Mouse (Mus musculus) spleen, postnatal 10 days (tissue): ENCODE results near the gene Plbd1.

Experiments used
- DNase-seq, 2 experiments: peaks; one replicate each; pipeline ENCODE4 v3.0.0; 2021 to 2022; ENCODE audit warnings: low spot score in 2 of 2

Gene Plbd1

DNA sequence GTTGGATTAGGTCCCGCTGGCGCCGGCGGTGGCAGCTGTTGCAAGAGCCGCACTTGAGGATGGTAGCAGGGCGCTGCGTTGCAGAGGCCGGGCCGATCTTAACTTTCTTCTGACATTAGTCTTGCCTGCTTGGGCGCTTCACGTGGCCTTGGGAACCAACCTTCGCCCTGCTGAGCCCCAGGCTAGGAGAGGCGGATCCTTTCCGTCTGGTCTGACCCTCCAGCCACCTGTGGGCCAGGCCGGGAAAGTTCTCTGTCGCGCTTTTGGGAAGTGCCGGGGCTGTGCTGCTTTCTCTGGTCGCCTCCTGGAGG is at the start of gene Plbd1:
TSS of gene Plbd1 (minus strand) at position 223 of the 311 bp plus-strand sequence.
- peak in 1 of 2 experiments; percentile 43 for DNase-seq

DNA sequence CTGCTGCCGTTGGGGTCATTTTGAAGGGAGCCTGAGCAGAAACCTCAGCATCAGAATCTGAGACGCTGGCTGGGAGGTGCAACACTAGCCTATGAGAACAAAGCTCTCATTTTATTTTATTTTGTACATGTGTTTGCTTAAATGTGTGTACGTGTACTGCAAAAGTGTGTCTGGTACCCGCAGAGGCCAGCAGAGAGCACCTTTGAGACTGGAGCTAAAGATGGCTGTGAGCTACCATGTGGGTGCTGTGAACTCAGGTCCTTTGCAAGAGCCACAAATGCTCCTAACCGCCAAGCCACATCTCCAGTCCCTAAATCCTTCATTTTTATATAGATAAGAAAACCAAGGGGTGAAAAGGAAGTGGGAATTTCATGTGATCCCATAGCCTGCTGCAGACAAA is 48.7 kb upstream of the Plbd1 start:
- no peak for DNase-seq

DNA sequence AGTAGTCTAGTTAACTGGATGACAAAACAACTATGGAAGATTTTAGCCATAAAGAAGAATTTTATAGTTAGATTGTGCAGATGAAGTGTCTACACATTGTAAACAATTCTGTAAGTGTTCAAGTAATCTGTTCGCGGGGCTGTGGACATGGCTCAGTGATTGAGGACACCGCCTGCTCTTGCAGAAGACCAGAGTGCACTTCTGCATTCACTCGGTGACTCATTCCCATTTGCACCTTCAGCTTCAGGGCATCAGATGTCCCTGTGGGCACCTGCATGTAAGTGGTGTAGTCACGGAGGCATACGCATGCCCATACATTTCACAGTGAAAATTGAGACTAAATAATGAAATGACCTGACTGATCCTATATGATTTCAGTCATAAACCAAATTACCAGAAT is 46.9 kb upstream of the Plbd1 start:
- DNase-seq, result no peak

DNA sequence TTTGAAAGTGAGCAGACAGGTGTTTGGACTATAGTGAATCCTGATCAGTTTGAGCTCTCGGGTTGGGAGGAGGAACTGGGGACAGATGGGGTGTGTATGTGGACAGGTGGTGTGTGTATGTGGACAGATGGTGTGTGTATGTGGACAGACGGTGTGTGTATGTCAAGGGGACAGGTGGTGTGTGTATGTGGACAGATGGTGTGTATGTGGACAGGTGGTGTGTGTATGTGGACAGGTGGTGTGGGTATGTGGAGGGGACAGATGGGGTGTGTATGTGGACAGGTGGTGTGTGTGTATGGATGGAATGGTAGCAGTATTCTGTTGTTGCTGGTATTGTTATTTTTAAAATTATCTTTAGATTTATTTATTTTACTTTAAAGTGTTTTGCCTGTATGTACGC is 40.1 kb upstream of the Plbd1 start:
- DNase-seq, result no peak

DNA sequence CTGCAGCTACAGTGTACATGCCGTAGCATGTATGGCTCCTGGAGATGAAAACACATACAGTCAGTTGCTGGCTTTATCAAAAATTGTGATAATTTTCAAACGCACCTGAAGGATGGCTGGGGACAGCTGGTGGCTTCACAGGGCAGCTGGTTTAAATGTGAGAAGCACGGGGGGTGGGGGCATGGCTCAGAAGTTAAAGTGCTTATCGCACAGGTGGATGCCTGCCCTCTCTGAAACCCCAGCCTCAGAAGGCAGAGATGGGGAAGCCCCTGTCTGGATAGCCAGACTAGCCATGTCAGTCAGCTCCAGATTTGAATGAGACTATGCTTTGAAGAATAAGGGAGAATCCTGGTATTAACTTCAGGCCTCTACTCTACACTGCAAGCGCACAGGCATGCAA is 39.5 kb upstream of the Plbd1 start:
- no peak for DNase-seq

DNA sequence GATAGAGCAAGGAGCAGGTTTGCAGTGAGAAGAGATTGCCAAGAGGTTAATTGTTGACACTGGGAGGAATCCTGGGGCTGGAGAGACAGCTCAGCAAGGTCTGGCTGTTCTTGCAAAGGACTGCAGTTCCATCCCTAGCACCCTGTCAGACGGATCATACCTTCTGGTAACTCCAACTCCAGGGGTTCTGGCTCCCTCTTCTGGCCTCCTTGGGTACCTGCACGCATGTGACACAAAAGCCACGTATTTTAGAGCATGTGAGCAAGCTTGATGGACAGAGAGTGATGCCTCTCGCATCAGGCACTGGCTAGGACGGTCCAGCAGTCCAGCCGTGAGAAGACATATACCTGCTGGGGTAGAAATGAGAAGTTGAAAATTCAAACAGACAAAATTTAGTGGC is 29.6 kb upstream of the Plbd1 start:
- no peak for DNase-seq

DNA sequence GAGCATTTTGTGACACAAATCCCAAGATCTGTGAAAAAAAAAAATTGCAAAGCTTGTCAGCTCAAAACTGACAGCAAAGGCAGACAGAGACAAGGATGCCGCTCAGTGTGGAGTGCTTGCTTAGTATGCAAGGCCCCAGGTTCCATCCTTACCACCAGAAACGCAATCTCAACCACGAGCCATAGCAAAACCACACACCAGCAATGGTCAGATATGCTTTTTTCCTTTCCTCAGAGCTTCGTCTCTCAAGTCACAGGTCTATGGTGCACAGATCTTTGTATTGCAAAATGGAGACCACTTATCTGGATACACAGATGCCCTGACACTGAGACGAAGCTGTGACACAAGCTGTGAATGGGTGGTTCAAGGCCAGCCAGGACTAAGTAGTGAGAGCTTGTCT is 28.8 kb upstream of the Plbd1 start:
- no peak for DNase-seq

DNA sequence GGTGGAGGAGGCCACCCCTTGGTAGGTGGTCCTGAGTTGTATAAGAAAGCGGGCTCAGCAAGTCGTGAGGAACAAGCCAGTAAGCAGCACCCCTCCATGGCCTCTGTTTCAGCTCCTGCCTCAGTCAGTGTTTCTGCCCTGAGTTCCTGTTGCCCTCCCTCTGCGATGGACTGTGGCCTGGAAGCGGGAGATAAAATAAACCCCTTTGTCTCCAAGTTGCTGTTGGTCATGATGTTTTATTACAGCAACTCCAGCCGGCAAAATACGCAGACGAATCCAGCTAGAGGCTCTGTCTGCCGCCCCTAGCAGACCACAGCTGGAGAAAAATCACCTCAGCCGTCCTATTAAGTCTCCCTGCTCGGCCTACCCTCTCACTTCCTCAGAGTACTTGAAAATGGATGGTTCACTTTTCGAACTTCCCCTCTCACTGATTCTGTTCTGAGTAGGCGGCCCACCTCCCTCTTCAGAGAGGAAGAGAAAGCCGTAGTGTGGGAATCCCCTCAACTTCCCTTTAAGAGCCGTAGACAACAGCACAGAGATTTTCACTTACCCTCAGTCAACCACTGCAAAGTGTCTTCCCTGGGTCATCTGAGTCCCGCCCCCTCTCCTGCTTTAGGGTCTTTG is 28.2 kb upstream of the Plbd1 start:
- DNase-seq, result peak in 1 of 2 experiments; percentile 63

DNA sequence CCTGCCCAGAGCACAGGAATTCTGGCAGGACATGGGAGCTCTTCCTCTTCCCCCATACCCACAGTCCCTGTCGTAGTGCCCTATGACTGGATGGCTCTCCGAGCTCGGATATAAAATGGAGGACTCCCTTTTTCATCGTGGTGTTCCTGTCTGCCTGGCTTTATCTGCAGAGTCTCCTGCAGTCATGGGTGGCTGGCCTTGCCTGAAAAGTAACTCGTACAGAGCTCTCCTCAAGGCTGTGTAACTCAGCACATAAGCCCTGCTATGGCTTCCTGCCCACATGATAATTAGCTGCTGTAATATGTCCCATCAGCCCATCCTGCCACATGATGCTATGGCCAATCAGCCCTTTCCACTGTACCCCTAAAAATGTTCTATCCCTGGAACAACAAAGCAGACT is 23.7 kb upstream of the Plbd1 start:
- DNase-seq, result no peak

DNA sequence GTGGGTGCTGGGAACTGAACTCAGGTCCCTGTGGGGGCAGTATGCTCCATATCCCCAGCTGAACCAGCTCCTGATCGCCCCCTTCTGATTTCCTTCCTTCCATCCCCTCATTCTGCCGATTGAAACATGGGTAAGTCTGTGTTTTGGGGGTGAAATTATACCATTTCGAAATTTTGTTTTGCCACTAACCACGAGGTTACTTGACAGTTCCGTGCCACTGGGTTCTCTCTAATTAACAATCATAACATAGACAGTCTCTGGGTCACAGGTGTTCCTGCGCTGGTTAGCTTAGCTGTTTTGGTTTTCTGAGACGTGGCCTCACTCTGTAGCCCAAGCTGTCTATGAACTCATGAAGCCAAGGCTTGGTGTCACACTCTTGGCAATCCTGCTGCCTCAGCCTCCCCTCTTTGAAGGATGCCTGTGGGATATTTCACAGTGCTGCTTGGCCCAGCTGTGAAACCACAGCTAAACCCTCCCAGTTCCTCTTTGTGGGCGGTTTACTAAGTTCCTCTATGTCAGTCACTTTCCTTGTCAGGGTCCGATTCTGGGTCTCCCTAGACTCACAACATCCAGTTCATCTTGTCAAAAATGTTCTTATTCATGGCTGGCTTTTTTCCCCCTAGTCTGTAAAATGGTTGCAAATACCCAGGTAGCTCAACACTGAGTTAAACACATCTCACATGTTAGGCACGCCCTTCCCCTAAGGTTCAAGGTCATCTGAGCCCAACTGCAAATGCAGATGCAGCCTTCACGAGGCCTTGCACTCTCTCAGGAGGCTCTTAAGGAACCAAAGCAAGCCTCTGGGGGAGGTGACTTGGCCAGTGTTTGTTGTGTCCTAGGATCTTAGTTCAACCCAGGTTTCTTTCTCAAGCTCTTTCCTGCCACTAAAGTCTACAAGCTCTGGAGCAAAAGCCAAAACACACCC is 21.9 kb upstream of the Plbd1 start:
- peak in 1 of 2 experiments; percentile 55 for DNase-seq

DNA sequence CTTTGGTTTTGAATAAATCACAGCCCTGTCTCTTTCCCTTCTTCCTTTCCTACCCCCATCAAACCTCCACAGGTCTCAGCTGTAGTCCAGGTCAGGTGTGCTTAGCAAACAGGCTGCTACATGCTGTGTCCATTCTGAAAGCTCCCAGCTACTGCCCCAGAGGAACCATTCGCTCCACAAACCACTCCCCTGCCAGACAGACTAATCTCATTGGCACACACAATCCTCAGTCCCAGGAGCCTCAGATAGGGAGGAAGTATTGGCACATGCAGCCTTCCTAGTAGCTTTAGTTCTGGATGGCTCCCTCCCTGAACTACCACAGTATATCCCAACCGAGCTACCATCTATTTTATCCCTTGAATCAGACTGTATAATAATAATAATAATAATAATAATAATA is 17.7 kb upstream of the Plbd1 start:
- DNase-seq, result no peak

DNA sequence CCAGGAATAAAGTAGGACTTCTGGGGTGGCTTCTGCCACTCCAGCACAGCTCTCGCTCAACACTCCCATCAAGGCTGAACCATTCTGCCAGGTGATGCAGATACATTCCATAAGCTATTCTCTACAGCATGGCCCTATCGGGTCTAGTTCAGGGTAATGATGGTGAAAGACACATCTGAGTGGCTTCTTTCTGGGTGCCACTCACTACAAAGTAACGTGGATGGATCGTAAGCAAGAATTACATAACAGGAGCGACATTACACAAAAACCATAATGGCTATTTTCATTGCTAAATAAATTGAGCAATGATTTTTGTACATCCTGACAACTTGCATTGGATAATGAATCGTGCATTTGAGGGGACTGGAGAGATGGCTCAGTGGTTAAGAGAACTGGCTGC is 13.2 kb upstream of the Plbd1 start:
- no peak for DNase-seq

DNA sequence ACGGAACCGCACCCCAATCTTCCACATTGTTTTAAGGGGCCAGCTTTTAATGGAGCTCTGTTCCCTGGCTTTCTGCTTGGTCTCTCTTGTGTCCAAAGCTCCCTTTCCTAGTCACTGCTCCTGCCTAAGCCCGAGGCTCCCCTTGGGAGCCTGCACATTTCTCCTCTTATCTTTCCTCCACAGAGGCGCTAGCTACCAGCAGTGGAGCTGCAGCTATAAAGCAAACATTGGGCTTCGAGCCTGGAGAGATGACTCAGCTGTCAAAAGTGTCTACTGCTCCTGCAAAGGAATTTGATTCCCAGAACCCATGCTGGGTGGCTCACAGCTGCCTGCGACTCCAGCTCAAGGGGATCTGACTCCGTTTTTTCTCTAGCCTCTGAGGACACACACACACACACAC is 10.7 kb upstream of the Plbd1 start:
- DNase-seq, result no peak

DNA sequence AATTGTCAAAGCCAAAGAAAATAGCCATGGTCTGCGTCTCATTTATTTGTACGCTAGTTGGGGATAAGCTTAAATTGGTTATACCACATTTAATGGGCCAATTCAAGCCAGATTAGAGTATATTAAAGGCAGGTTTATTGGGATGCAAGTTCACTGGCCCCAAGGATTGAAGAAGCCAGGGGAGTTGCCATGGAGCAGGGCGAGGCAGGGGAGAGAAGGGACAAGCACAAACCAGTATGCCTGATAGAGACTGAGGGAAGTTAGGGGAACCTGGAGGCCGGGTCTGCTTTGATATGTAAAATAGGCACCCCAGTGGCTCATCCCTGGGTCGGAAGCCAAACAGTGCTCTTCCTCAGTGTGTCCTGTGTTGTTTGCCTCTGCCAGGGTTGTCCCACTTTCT is 7.5 kb upstream of the Plbd1 start:
- DNase-seq, result no peak

DNA sequence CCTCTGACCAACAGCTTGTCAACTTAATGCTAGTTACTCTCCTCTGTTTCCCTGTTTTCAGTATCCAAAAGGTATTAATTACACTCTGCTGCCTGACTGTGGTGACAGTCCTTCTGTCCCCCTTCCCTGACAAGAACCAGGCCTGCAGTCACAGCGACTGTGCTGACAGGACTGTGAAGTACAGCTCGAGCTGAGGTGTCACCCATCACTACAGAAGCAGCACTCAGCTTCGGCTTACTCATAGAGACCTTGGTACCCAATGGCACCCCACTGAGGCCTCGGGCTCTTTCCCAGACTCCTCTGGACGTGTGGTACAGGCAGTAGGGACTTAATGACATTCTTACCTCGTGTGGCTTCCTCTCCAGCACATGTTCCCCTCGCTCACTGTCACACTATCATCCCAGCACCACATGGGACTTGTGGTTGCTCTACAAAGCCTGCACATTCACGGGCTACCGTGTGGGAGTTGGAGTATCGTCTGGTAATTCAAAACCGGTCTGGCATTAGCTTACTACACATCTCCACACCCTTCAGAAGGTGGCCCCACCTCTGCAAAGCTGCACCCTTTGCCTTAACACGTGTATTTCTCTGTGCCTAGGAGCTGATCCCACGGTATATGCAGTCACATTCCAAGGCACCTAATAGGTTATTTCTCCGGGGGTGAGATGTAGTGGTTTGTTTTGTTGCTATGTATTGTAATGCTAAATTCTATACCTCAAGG is 6.7 kb upstream of the Plbd1 start:
- DNase-seq, result no peak

DNA sequence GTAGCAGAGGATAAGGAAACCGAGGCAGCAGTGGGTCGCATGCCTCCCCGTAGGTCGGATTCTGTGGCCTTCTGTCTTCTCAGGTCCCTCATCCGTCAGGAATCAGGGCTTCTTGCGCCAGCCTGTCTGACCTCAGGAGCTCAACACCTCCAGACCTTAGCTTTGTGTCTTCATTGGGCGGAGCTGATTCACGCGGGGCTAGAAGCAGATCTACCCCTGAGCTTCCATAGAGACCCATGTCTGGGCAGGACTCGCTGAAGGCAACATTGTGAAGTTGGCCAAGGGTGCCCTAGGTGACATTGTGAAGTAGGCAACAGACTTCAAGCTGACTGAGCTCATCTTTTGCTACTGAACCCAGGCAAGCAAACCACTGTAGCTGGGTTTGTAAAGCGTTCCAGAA is 335 bp upstream of the Plbd1 start:
- no peak for DNase-seq

DNA sequence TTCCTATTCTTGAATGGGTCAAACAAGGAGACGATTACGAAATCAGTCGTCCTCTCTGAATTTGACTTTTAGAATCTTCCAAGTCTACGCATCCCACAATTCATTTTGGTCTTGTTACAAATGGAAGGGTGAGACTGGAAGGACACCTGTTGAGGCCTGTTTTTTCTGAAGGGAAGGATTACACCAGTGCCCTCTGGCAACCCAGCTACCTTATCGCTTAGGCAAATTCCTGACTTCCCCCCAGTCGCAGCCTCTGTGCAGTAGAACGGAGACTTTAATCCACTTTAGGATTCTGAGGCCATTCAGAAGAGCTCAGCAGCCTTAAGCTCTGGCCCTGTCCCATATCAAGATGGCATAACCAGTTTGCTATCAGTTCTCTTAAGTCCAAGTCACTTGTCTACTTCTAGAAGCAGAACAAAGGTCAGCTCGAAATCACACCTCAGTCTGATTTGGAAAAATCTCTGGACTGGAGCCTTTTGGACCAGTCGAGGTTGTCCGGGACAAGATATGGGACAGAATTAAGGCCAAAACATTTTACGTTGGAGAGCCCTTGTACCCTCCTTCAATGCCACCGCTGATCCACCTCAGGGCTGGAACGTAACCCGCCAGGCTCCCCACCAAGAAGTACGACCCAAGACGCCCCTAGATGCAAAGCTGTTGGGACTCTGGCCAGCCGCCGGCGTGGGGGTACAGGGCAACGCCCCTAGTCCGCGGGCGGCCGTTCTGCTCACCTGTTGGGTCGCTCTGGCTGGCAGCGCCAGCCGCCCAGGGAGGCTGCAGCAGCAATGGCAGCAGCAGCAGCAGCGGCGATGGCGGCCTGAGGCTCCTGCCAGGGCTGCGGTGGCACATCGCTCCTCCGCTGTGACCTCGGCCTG is 660 bp downstream of the Plbd1 start:
- no peak for DNase-seq

DNA sequence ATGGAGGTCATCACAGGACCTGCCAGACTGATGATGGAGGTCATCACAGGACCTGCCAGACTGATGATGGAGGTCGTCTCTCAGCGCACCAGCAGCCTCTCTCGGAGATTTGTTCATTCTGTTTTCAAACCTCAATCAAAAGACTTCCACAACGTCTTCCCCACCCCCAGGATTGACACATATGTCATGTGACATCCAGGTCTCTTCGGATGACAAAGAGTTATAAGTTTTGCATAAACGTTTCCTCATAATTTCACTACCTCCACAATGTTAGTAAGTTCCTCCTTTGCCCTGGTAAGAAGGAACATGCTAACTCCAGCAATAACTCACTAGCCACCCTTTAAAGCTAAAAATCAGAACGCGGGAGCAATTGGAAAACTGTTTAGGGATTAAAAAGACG is 2.5 kb downstream of the Plbd1 start:
- no peak for DNase-seq

DNA sequence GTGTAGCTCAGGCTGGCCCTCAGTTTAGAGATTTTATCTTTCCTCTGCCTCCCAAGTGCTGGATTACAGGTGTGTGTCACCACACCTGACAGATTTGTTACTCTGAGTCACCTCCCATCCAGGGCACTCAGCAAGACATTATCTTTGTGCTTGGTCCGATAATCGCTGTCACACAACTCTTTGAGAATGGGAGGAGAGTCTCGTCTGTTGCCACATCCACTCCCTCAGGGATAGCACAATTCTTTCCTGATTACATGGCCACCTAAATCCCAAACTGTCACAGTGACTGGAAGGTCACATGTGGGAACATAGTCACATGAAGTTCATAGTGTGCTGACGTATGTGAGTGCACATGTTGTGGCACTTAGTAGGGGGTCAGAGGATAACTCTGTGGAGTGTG is 3.4 kb downstream of the Plbd1 start:
- DNase-seq, result no peak

DNA sequence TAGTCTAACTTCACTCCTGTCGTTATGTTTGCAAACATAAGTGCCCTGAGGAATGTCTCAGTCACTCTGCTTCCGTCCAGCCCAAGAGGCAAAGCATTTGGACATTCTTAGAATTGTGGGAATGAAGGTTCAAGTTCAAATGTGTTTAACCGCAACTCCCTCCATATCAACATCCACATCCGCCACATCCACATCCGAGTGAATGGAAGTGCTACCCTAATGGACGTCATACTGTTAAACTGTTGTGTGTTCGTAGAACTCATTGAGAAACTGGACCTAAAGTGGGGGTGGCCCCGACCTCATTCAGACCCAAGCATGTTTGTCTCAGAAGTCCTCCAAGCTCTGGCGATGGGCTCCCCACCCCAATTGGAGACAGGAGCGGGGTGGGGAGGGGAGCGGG is 5.9 kb downstream of the Plbd1 start:
- DNase-seq, result no peak

DNA sequence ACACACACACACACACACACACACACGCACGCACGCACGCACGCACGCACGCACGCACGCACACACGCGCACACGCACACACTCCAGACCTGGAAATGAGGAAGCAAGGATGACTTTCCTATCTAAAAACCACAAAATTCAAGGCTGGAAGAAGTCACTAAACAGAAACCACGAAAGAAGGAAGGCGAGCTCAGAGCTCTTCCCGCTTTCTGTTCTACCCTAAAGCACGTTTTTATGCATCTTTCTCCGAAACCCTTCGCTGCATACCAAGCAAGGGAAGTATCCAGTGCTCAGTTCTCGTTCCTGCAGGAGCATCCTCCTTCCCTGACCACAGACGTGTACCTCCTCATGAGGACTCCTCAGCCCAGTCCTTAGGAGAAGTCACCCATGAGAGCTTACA is 7.3 kb downstream of the Plbd1 start:
- DNase-seq, result no peak

DNA sequence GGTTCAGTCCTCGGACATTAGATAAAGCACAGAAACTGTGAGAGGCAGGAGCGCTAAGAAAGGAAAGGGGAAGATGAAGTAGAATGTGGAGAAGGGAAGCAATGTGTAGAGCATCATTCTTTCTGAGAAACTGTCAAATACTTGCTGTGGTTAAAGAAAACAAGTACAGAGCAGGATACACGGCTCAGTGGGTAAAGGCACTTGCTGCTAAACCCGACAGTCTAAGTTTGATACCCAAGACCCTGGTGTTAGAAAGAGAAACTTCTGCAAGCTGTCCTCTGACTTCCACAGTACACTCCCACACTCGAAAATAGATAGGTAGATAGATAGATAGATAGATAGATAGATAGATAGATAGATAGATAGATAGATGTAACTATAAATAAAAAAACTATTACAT is 8.4 kb downstream of the Plbd1 start:
- no peak for DNase-seq
